Mouse (Mus musculus) neutrophil, adult 5-6 weeks (primary cell): ENCODE results near the gene Rpusd3. TPM values are rescaled to one million over a fixed set of nuclear protein-coding genes. Genes with fewer than 3 reads are reported as not detected.

Source experiments
- total RNA-seq: library from RNA; stranded (forward); fragments of 200-1000 nt; gene quantifications from 2 replicates; pipeline ENCODE4 v1.2.3, GENCODE M21; 2017

Rpusd3 gene
- total RNA-seq, 1 experiment from 2014 or later, result 5.1 TPM

Other genes with a start within 250 kb of the Rpusd3 start
- gene Lhfpl4, start 224.0 kb downstream of the Rpusd3 start, total RNA-seq, result 0.37 TPM in 1 of 2 replicates, not detected in the other
- 53.1 and 63.1 TPM in 2 replicates for gene Mtmr14, start 181.5 kb downstream of the Rpusd3 start, total RNA-seq
- 1.2 and 1.6 TPM in 2 replicates for gene Cpne9, start 137.0 kb downstream of the Rpusd3 start, total RNA-seq
- 62.6 and 63.0 TPM in 2 replicates for gene Brpf1, start 112.2 kb downstream of the Rpusd3 start, total RNA-seq
- 6.0 and 9.5 TPM in 2 replicates for gene Ogg1, start 92.4 kb downstream of the Rpusd3 start, total RNA-seq
- gene Camk1, start 75.4 kb downstream of the Rpusd3 start, total RNA-seq, result 24.4 and 25.4 TPM in 2 replicates
- 27.2 and 31.6 TPM in 2 replicates for gene Tada3, start 41.5 kb downstream of the Rpusd3 start, total RNA-seq
- gene Arpc4, start 41.2 kb downstream of the Rpusd3 start, total RNA-seq, result 169 and 173 TPM in 2 replicates
- 29.3 and 38.9 TPM in 2 replicates for gene Ttll3, start 30.1 kb downstream of the Rpusd3 start, total RNA-seq
- not detected in 2 replicates for gene Cidec, start 16.4 kb upstream of the Rpusd3 start, total RNA-seq
- 6.2 and 7.7 TPM in 2 replicates for gene Jagn1, start 23.2 kb upstream of the Rpusd3 start, total RNA-seq
- gene Il17re, start 39.1 kb upstream of the Rpusd3 start, total RNA-seq, result 0.12 and 0.25 TPM in 2 replicates
- not detected in 2 replicates for gene Il17rc, start 52.1 kb upstream of the Rpusd3 start, total RNA-seq
- 8.5 and 9.8 TPM in 2 replicates for gene Creld1, start 64.0 kb upstream of the Rpusd3 start, total RNA-seq
- 0.12 TPM in 1 of 2 replicates, not detected in the other for gene Prrt3, start 82.6 kb upstream of the Rpusd3 start, total RNA-seq
- gene Emc3, start 112.3 kb upstream of the Rpusd3 start, total RNA-seq, result 27.6 and 38.4 TPM in 2 replicates
- gene Fancd2, start 112.3 kb upstream of the Rpusd3 start, total RNA-seq, result 0.86 and 1.4 TPM in 2 replicates
- gene Fancd2os, start 181.4 kb upstream of the Rpusd3 start, total RNA-seq, result not detected in 2 replicates
- 94.3 and 105 TPM in 2 replicates for gene Brk1, start 185.4 kb upstream of the Rpusd3 start, total RNA-seq
- 14.9 and 17.6 TPM in 2 replicates for gene Vhl, start 204.6 kb upstream of the Rpusd3 start, total RNA-seq
- gene Irak2, start 219.1 kb upstream of the Rpusd3 start, total RNA-seq, result 151 and 160 TPM in 2 replicates